Mouse (Mus musculus) liver, embryonic 14.5 days (tissue): Measurements from ENCODE around the gene Ppp4r4.

Experiments
- CTCF ChIP-seq: IDR thresholded peaks from 2 replicates; pipeline ENCODE4 v1.5.1; 2016; ENCODE audit warnings: antibody characterized with exemption, low read depth, control low read depth
- EP300 ChIP-seq: IDR thresholded peaks from 2 replicates; pipeline ENCODE4 v1.6.1; 2016; ENCODE audit warnings: antibody characterized with exemption, low read depth

GRCm38 (mm10) chr12:103504402-103504801 lies 27.7 kb upstream of the Ppp4r4 start:
- no peak for TF ChIP-seq CTCF
- no peak for TF ChIP-seq EP300
